Mouse (Mus musculus) stomach, postnatal 0 days (tissue): Measurements from ENCODE around the gene Fxyd7. TPM values are rescaled to one million over a fixed set of nuclear protein-coding genes. Genes with fewer than 3 reads are reported as not detected.

Experiments
- ATAC-seq: fragments of 200-750 bp; cut with Nextera tagmentation; 2 replicates; pipeline ENCODE4 v1.8.0; 2017; ENCODE audit not compliant: low FRiP score, low TSS enrichment
- DNase-seq: peaks from one replicate; pipeline ENCODE4 v3.0.0-alpha.2; 2016; ENCODE audit warnings: low spot score
- H3K27ac ChIP-seq: fragments of 300-500 bp; sonication (generic); replicated peaks from 2 replicates; pipeline ENCODE4 v1.5.1; 2014; ENCODE audit warnings: mild to moderate bottlenecking, control low read depth
- H3K27me3 ChIP-seq: fragments of 300-500 bp; sonication (generic); 2 replicates; pipeline ENCODE4 v1.6.1; 2014; ENCODE audit warnings: low read length; ENCODE audit not compliant: control insufficient read depth, insufficient read depth
- H3K36me3 ChIP-seq: fragments of 300-500 bp; sonication (generic); 2 replicates; pipeline ENCODE4 v1.6.1; 2014; ENCODE audit warnings: low read length, mixed read lengths; ENCODE audit not compliant: control insufficient read depth, insufficient read depth
- H3K4me1 ChIP-seq: fragments of 300-500 bp; sonication (generic); replicated peaks from 2 replicates; pipeline ENCODE4 v1.6.1; 2014; ENCODE audit warnings: antibody characterized with exemption; ENCODE audit not compliant: control insufficient read depth, insufficient read depth
- H3K4me2 ChIP-seq: fragments of 300-500 bp; sonication (generic); replicated peaks from 2 replicates; pipeline ENCODE4 v1.6.1; 2014; ENCODE audit warnings: low read depth, mild to moderate bottlenecking, control low read depth, moderate library complexity
- H3K4me3 ChIP-seq: fragments of 300-500 bp; sonication (generic); 2 replicates; pipeline ENCODE4 v1.5.1; 2014; ENCODE audit warnings: low read depth, low read length, control low read depth
- H3K9ac ChIP-seq: fragments of 300-500 bp; sonication (generic); 2 replicates; pipeline ENCODE4 v1.6.1; 2014; ENCODE audit warnings: mild to moderate bottlenecking, low read length, control low read depth, mixed read lengths
- H3K9me3 ChIP-seq: fragments of 300-500 bp; sonication (generic); 2 replicates; pipeline ENCODE4 v1.6.1; 2016; ENCODE audit warnings: low read length; ENCODE audit not compliant: control insufficient read depth
- CTCF ChIP-seq: IDR thresholded peaks from 2 replicates; pipeline ENCODE4 v1.5.1; 2016; ENCODE audit warnings: antibody characterized with exemption, low read depth, mild to moderate bottlenecking, moderate library complexity
- EP300 ChIP-seq: optimal IDR thresholded peaks from 2 replicates; pipeline ENCODE3; 2016; ENCODE audit warnings: antibody characterized with exemption
- WGBS: fragments of 180-500 bp; shearing (Covaris S2); extraction: QIAGEN DNeasy Blood & Tissue Kit; methylation state at CpG from one replicate; pipeline ENCODE4 v1.1.7; 2014; 5-methylcytosine and 5-hydroxymethylcytosine counted together
- polyA plus RNA-seq: library from polyadenylated mRNA; unstranded; fragments of >200 nt; fragmentation: Nextera tagmentation; extraction: Ambion mirVana; gene quantifications from 2 replicates; pipeline ENCODE4 v1.2.1, GENCODE M21; 2015

Gene Fxyd7
- 19.9 and 20.3 TPM in 2 replicates for polyA plus RNA-seq

GRCm38 (mm10) chr7:31051321-31052021, at the start of gene Fxyd7:
TSS of gene Fxyd7 (minus strand) at chr7:31051467.
- Histone ChIP-seq H3K4me2 (peak within 1 kb of the TSS; percentile 54), H3K27me3 (0 out of 2 replicates have a peak, but pooled peaks cover 3% of the 10 kb centered on the region), H3K4me1 (peaks cover 3% of the 10 kb centered on the region), H3K36me3 (no peaks in the 10 kb centered on the region), H3K9me3 (no peaks in the 10 kb centered on the region), H3K9ac (no peak within 1 kb of the TSS), H3K4me3 (0 out of 2 replicates have a peak within 1 kb of the TSS, but pooled peaks have one; percentile 2), H3K27ac (no peak within 1 kb of the TSS)
- ATAC-seq, result no peak
- DNase-seq, result no peak
- WGBS, result 6% methylated on average over 26 of the region's 28 CpGs
- TF ChIP-seq EP300 (no peak), CTCF (no peak)

GRCm38 (mm10) chr7:31100786-31101185, 49.5 kb upstream of the Fxyd7 start:
- no peak for ATAC-seq
- Histone ChIP-seq H3K4me3 (no peak overlapping the region), H3K36me3 (no peaks in the 10 kb centered on the region), H3K4me2 (no peak overlapping the region), H3K4me1 (no peaks in the 10 kb centered on the region), H3K27me3 (no peaks in the 10 kb centered on the region), H3K9ac (no peak overlapping the region), H3K27ac (no peak overlapping the region), H3K9me3 (no peaks in the 10 kb centered on the region)
- no peak for TF ChIP-seq EP300
- no peak for TF ChIP-seq CTCF
- WGBS, result 70% methylated on average over 14 of the region's 14 CpGs
- DNase-seq, result no peak

GRCm38 (mm10) chr7:31099612-31099982, 48.3 kb upstream of the Fxyd7 start:
- H3K4me3 ChIP-seq, result no peak overlapping the region
- ATAC-seq (no peak), DNase-seq (no peak)
- no peak overlapping the region for H3K9ac ChIP-seq
- no peaks in the 10 kb centered on the region for H3K36me3 ChIP-seq
- no peaks in the 10 kb centered on the region for H3K9me3 ChIP-seq
- no peak overlapping the region for H3K4me2 ChIP-seq
- 93% methylated on average over 6 of the region's 6 CpGs for WGBS
- no peak overlapping the region for H3K27ac ChIP-seq
- no peaks in the 10 kb centered on the region for H3K4me1 ChIP-seq
- no peaks in the 10 kb centered on the region for H3K27me3 ChIP-seq
- TF ChIP-seq EP300 (no peak), CTCF (peak; percentile 37)

- no peaks in the 10 kb centered on the region for H3K27me3 ChIP-seq
- H3K27ac ChIP-seq, result no peak overlapping the region
- no peak overlapping the region for H3K4me2 ChIP-seq
- H3K9me3 ChIP-seq, result no peaks in the 10 kb centered on the region
- WGBS, result 69% methylated on average over 21 of the region's 22 CpGs
- H3K9ac ChIP-seq, result no peak overlapping the region
- no peaks in the 10 kb centered on the region for H3K4me1 ChIP-seq
- DNase-seq (peak; percentile 33), ATAC-seq (no peak)
- TF ChIP-seq CTCF (peak; percentile 52), EP300 (no peak)
- H3K4me3 ChIP-seq, result no peak overlapping the region
- no peaks in the 10 kb centered on the region for H3K36me3 ChIP-seq
These were observed 47.7 kb upstream of the Fxyd7 start for GRCm38 (mm10) chr7:31098697-31099611.

GRCm38 (mm10) chr7:31097583-31098248, 46.4 kb upstream of the Fxyd7 start:
- H3K4me3 ChIP-seq, result no peak overlapping the region
- WGBS, result 48% methylated on average over 20 of the region's 20 CpGs
- ATAC-seq (peak; percentile 89), DNase-seq (peak; percentile 91)
- H3K27ac ChIP-seq, result no peak overlapping the region
- no peak for TF ChIP-seq EP300
- peak; percentile 98 for TF ChIP-seq CTCF
- H3K9ac ChIP-seq, result 0 out of 2 replicates have a peak overlapping the region, but pooled peaks have one; percentile 18
- no peaks in the 10 kb centered on the region for H3K9me3 ChIP-seq
- H3K4me1 ChIP-seq, result no peaks in the 10 kb centered on the region
- H3K27me3 ChIP-seq, result no peaks in the 10 kb centered on the region
- H3K4me2 ChIP-seq, result peak overlapping the region; percentile 41
- H3K36me3 ChIP-seq, result no peaks in the 10 kb centered on the region
